Mouse (Mus musculus): ENCODE measurements at regions not wholly inside any gene's neighbourhood (a gene's known extent, or its start where the extent isn't known, plus 50 kb on each side); places are given as distances from the start of the nearest gene placed in this dataset.

DNA sequence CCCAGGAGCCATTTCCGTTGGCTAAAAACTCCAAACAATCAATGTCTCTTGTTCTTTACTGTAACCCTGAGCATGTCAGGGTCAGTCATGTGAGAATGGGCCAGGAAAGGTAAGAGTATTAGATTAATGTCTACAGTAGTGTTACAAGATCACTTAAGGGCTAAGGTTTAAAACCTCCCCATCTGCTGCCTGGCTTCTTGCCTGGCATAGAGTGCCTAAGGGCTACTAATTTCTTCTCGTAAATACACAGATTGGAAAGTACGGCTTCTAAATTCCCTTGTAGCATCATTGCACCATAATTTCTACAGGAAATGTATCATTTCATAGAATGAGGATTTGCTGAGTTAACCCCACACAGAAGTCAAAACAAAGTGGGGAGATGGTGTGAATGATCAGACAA is 281.0 kb downstream of the Col12a1 start:
- Histone ChIP-seq H3K9ac (replicated peaks; ENCODE audit: low read length) (no peak overlapping the region), H3K36me3 (ENCODE audit: insufficient read depth, low read length) (no peaks in the 10 kb centered on the region), H3K9me3 (ENCODE audit: low read length) (no peaks in the 10 kb centered on the region), H3K27ac (no peak overlapping the region), H3K4me1 (ENCODE audit: insufficient read depth, low read length) (no peaks in the 10 kb centered on the region), H3K4me2 (ENCODE audit: low read depth, low read length) (no peak overlapping the region), H3K27me3 (ENCODE audit: insufficient read depth, low read length) (no peaks in the 10 kb centered on the region), H3K4me3 (ENCODE audit: low read length) (no peak overlapping the region)
- WGBS: 76% methylated on average over 3 of the region's 3 CpGs
- no peak for TF ChIP-seq CTCF (IDR thresholded peaks at IDR 0.05; ENCODE audit: low read depth)
- ATAC-seq (no peak), DNase-seq (ENCODE audit: low spot score) (no peak)

- TF ChIP-seq CTCF (IDR thresholded peaks at IDR 0.05; ENCODE audit: low read depth): no peak
- Histone ChIP-seq H3K9ac (replicated peaks; ENCODE audit: low read length) (no peak overlapping the region), H3K36me3 (ENCODE audit: insufficient read depth, low read length) (no peaks in the 10 kb centered on the region), H3K27ac (no peak overlapping the region), H3K9me3 (ENCODE audit: low read length) (no peaks in the 10 kb centered on the region), H3K4me1 (ENCODE audit: insufficient read depth, low read length) (no peaks in the 10 kb centered on the region), H3K4me2 (ENCODE audit: low read depth, low read length) (no peak overlapping the region), H3K27me3 (ENCODE audit: insufficient read depth, low read length) (no peaks in the 10 kb centered on the region), H3K4me3 (ENCODE audit: low read length) (no peak overlapping the region)
- 58% methylated on average over 11 of the region's 11 CpGs for whole genome bisulfite sequencing
- no peak for ATAC-seq
- DNase-seq (ENCODE audit: low spot score): no peak
These were observed 279.2 kb downstream of the Col12a1 start for GRCm38 (mm10) chr9:79439233-79439960.

DNA sequence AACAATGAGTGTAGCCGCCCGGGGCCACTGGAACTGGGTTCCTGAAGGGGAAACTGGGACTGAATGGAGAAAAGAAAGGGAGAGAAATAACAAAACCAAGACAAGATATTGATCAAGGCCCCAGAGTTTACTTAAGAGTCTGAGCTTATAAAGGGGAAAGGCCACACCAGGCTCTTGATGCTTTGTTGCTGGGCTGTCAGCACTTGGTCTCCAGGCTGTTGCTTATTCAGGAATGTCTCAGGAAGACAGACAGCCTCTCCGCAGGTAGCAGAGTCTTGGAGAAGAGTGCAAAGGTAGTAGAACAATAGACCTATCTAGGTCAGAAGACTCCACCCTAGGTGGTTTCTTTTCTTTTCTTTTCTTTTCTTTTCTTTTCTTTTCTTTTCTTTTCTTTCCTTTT is 263.4 kb downstream of the Col12a1 start:
- ATAC-seq (no peak), DNase-seq (ENCODE audit: low spot score) (no peak)
- no peak for TF ChIP-seq CTCF (IDR thresholded peaks at IDR 0.05; ENCODE audit: low read depth)
- WGBS: 49% methylated on average over 3 of the region's 3 CpGs
- Histone ChIP-seq H3K27me3 (ENCODE audit: insufficient read depth, low read length) (no peaks in the 10 kb centered on the region), H3K4me1 (ENCODE audit: insufficient read depth, low read length) (no peaks in the 10 kb centered on the region), H3K4me3 (ENCODE audit: low read length) (no peak overlapping the region), H3K9me3 (ENCODE audit: low read length) (no peaks in the 10 kb centered on the region), H3K9ac (replicated peaks; ENCODE audit: low read length) (no peak overlapping the region), H3K27ac (no peak overlapping the region), H3K36me3 (ENCODE audit: insufficient read depth, low read length) (no peaks in the 10 kb centered on the region), H3K4me2 (ENCODE audit: low read depth, low read length) (no peak overlapping the region)

DNA sequence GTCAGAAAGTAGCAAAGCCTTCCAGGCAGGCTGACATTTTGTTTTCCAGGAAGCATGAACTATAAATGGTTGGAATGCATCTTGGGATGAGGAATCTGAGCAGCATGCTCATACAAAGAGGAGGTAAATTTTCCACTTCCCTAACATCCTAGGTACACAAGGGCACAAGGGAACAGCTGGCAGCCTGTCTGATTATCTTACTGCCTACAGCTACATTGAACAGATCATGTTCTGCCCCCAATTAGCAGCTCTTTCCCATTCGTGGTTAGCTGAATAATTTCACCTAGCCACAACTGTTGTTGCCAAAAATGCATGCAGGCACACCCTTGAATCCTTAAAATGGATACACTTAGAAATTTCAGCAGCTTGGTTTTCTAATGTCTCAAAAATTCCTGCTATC is 239.5 kb downstream of the Col12a1 start:
- H3K36me3 ChIP-seq (ENCODE audit: insufficient read depth, low read length): no peaks in the 10 kb centered on the region
- 18% methylated on average over 1 of the region's 1 CpGs for WGBS
- no peaks in the 10 kb centered on the region; the same call in 1 of the 2 replicates for H3K9me3 ChIP-seq (ENCODE audit: low read length)
- no peaks in the 10 kb centered on the region for H3K4me1 ChIP-seq (ENCODE audit: insufficient read depth, low read length)
- H3K4me3 ChIP-seq (ENCODE audit: low read length): no peak overlapping the region
- H3K27ac ChIP-seq: no peak overlapping the region
- no peak overlapping the region for H3K4me2 ChIP-seq (ENCODE audit: low read depth, low read length)
- no peak for ATAC-seq
- H3K27me3 ChIP-seq (ENCODE audit: insufficient read depth, low read length): no peaks in the 10 kb centered on the region
- TF ChIP-seq CTCF (IDR thresholded peaks at IDR 0.05; ENCODE audit: low read depth): no peak
- H3K9ac ChIP-seq (replicated peaks; ENCODE audit: low read length): no peak overlapping the region
- no peak for DNase-seq (ENCODE audit: low spot score)

DNA sequence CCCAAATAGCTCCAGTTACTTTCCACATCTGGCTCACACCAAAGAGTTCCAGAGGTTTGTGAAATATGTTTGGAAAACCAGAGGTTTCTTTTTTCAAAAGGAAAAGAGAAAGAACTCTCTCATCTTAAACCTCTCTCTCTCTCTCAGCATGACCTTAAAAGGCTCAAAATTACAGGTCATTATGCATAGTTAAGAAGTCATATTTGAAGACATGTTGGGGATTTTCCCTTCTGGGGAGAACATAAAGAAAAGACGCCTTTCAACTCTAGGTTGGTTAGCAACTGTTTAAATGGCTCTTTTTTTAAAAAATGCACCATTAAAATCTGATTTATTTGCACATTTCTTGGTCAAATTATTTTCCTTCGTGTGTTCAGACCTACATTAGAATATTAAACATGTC is 218.4 kb downstream of the Col12a1 start:
- H3K27ac ChIP-seq: no peak overlapping the region
- no peaks in the 10 kb centered on the region for H3K9me3 ChIP-seq (ENCODE audit: low read length)
- DNase-seq (ENCODE audit: low spot score): no peak
- WGBS: 64% methylated on average over 2 of the region's 2 CpGs
- no peak for ATAC-seq
- no peaks in the 10 kb centered on the region for H3K27me3 ChIP-seq (ENCODE audit: insufficient read depth, low read length)
- TF ChIP-seq CTCF (IDR thresholded peaks at IDR 0.05; ENCODE audit: low read depth): no peak
- no peak overlapping the region for H3K9ac ChIP-seq (replicated peaks; ENCODE audit: low read length)
- H3K36me3 ChIP-seq (ENCODE audit: insufficient read depth, low read length): no peaks in the 10 kb centered on the region
- no peak overlapping the region for H3K4me2 ChIP-seq (ENCODE audit: low read depth, low read length)
- H3K4me3 ChIP-seq (ENCODE audit: low read length): no peak overlapping the region
- H3K4me1 ChIP-seq (ENCODE audit: insufficient read depth, low read length): no peaks in the 10 kb centered on the region

DNA sequence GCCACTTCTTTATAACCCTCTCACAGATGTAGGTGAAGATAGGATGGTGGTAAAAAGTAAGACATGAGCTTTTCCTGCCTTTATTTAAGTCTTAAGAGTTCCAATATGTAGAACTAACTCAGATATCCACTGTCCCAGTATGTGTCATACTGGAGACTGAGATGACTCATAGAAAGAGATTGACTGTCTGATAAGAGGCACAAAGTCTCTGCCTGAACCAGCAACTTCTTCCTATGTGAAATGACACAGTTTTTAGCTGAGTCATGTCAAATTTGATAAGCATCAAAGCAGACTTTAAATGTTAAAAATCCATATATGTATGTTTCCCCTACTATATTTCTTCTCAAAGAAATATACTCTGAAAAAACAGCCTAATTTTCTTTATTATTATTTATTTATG is 216.6 kb downstream of the Col12a1 start:
- H3K4me3 ChIP-seq (ENCODE audit: low read length): no peak overlapping the region
- H3K27ac ChIP-seq: no peak overlapping the region
- ATAC-seq (no peak), DNase-seq (ENCODE audit: low spot score) (no peak)
- no peaks in the 10 kb centered on the region for H3K9me3 ChIP-seq (ENCODE audit: low read length)
- H3K27me3 ChIP-seq (ENCODE audit: insufficient read depth, low read length): no peaks in the 10 kb centered on the region
- H3K9ac ChIP-seq (replicated peaks; ENCODE audit: low read length): no peak overlapping the region
- H3K4me1 ChIP-seq (ENCODE audit: insufficient read depth, low read length): no peaks in the 10 kb centered on the region
- H3K36me3 ChIP-seq (ENCODE audit: insufficient read depth, low read length): no peaks in the 10 kb centered on the region
- no peak for TF ChIP-seq CTCF (IDR thresholded peaks at IDR 0.05; ENCODE audit: low read depth)
- H3K4me2 ChIP-seq (ENCODE audit: low read depth, low read length): no peak overlapping the region

GRCm38 (mm10) chr9:79516384-79516783 is 202.2 kb downstream of the Col12a1 start:
- TF ChIP-seq CTCF (IDR thresholded peaks at IDR 0.05; ENCODE audit: low read depth): no peak
- Histone ChIP-seq H3K27ac (no peak overlapping the region), H3K27me3 (ENCODE audit: insufficient read depth, low read length) (no peaks in the 10 kb centered on the region), H3K4me3 (ENCODE audit: low read length) (no peak overlapping the region), H3K9ac (replicated peaks; ENCODE audit: low read length) (no peak overlapping the region), H3K9me3 (ENCODE audit: low read length) (no peaks in the 10 kb centered on the region), H3K4me1 (ENCODE audit: insufficient read depth, low read length) (no peaks in the 10 kb centered on the region), H3K36me3 (ENCODE audit: insufficient read depth, low read length) (no peaks in the 10 kb centered on the region), H3K4me2 (ENCODE audit: low read depth, low read length) (no peak overlapping the region)
- 88% methylated on average over 7 of the region's 7 CpGs for WGBS
- no peak for ATAC-seq
- DNase-seq (ENCODE audit: low spot score): no peak
